Mouse (Mus musculus): ENCODE measurements around the gene Endog. TPM values are rescaled to one million over a fixed set of nuclear protein-coding genes. Genes with fewer than 3 reads are reported as not detected.

Gene Endog
- 78.7 and 101 TPM in 2 replicates for total RNA-seq (2014; rRNA removed)
- 122 and 132 TPM in 2 replicates for polyA plus RNA-seq (2012; rRNA removed)

DNA sequence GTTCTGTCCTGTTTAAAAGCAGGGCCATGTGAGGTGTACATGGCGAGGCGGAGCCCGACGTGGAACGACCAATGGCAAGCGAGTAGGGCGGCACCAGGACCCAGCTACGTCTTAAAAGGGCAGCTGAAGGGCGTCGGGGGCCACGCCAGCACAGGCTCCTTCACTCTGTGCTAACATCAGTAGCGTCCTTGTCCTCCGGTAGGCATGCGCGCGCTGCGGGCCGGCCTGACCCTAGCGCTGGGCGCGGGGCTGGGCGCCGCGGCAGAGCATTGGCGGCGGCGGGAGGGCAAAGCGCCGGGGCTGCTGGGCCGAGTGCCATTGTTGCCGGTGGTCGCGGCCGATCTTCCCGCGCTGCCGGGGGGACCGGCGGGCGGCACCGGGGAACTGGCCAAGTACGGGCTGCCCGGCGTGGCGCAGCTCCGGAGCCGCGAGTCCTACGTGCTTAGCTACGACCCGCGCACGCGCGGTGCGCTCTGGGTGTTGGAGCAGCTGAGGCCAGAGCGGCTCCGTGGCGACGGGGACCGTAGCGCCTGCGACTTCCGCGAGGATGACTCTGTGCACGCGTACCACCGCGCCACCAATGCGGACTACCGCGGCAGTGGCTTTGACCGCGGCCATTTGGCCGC is at the start of gene Endog:
Gene Endog, plus strand, starts transcription at position 123 of the 626 bp plus-strand sequence.
- 0 out of 2 replicates have a peak, but pooled peaks cover 2% of the 10 kb centered on the region for H3K36me3 ChIP-seq (ENCODE audit: control insufficient read depth, insufficient read depth, low read length)
- WGBS = under 1% methylated on average over 75 of the region's 75 CpGs
- H3K4me3 ChIP-seq (ENCODE audit: insufficient read depth, low read depth, low read length) = peak within 1 kb of the TSS; percentile 65
- H3K27me3 ChIP-seq (ENCODE audit: control insufficient read depth, insufficient read depth, low read length) = no peaks in the 10 kb centered on the region
- H3K4me1 ChIP-seq (ENCODE audit: control insufficient read depth, insufficient read depth, low read length) = peaks cover 20% of the 10 kb centered on the region
- peak; percentile 83 for DNase-seq (ENCODE audit: extremely low read depth, low read depth, low spot score)
- peak within 1 kb of the TSS; percentile 84 for H3K9ac ChIP-seq (ENCODE audit: low read depth, low read length)
- peak within 1 kb of the TSS; percentile 73 for H3K27ac ChIP-seq (replicated peaks; ENCODE audit: insufficient read depth, low read depth, low read length)
- H3K79me2 ChIP-seq (ENCODE audit: control insufficient read depth, insufficient read depth, low read length) = peaks cover 8% of the 10 kb centered on the region; the same call in 1 of the 2 replicates
- TF ChIP-seq POLR2A (IDR thresholded peaks at IDR 0.05; ENCODE audit: extremely low read depth, insufficient read depth, low read length) (peak; percentile 94), CTCF (IDR thresholded peaks at IDR 0.05; ENCODE audit: low read depth, low read length) (no peak)

DNA sequence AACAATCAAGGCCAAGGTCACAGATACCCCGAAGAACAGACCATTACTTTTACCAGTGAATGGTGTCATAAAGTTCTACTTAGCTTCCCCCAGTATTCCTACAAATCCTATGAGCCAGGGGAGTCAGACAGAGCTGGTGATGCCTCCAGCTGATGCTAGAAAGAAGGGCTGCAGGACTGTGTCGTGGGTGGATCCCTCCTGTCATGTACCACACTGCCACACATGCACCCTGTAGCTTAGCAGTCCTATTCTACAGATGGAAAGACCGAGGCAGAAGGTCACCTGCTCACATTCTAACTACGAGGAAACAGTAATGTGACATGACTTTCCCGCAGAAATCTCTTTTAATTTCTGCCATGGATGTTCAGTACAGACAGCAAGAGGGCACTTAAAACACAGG is 48.5 kb upstream of the Endog start:
- Histone ChIP-seq H3K27ac (replicated peaks; ENCODE audit: insufficient read depth, low read depth, low read length) (no peak overlapping the region), H3K4me3 (ENCODE audit: insufficient read depth, low read depth, low read length) (no peak overlapping the region), H3K79me2 (ENCODE audit: control insufficient read depth, insufficient read depth, low read length) (peaks cover 3% of the 10 kb centered on the region; the same call in 1 of the 2 replicates), H3K4me1 (ENCODE audit: control insufficient read depth, insufficient read depth, low read length) (peaks cover 6% of the 10 kb centered on the region), H3K36me3 (ENCODE audit: control insufficient read depth, insufficient read depth, low read length) (no peaks in the 10 kb centered on the region), H3K9ac (ENCODE audit: low read depth, low read length) (no peak overlapping the region), H3K27me3 (ENCODE audit: control insufficient read depth, insufficient read depth, low read length) (no peaks in the 10 kb centered on the region)
- no peak for TF ChIP-seq CTCF (IDR thresholded peaks at IDR 0.05; ENCODE audit: low read depth, low read length)
- no peak for TF ChIP-seq POLR2A (IDR thresholded peaks at IDR 0.05; ENCODE audit: extremely low read depth, insufficient read depth, low read length)
- no peak for DNase-seq (ENCODE audit: extremely low read depth, low read depth, low spot score)
- WGBS = 75% methylated on average over 5 of the region's 5 CpGs

DNA sequence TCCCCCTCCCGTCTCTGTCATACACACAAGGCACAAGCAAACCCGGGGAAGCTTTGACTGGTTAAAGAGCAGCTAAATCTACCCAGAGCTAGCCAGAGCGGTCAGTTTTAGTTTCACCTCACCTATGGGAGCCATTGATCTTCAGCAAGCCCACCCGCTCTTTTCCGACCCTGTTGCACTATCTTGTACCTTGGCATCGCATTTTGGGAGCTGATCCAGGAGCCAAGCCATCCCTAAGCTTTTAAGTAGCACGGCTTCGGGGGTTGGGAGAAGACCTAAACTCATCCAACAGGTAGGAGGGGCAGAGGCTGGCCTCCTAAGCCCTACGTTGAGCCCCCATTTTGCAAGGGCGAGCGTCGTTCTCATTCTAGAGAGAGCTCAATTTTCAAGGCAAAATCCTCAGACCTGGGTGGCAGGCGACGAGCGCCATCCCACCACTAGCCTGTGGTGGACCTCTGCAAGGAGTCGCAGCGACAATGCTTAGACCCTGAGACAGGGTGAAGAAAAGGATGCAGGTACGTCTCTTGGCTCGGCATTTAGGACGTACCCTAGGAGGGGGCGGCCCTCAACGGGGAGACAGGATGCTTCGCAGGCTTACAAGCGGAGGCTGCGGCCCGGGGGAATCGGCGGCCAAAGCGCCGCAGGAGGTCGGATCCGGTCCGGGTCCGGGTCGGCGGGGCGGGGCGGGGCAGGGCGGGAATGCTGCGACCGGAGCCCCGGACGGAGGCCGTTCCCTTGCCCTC is 47.4 kb upstream of the Endog start:
- Histone ChIP-seq H3K27ac (replicated peaks; ENCODE audit: insufficient read depth, low read depth, low read length) (peak overlapping the region; percentile 51), H3K36me3 (ENCODE audit: control insufficient read depth, insufficient read depth, low read length) (no peaks in the 10 kb centered on the region), H3K4me3 (ENCODE audit: insufficient read depth, low read depth, low read length) (peak overlapping the region; percentile 84), H3K9ac (ENCODE audit: low read depth, low read length) (peak overlapping the region; percentile 91), H3K27me3 (ENCODE audit: control insufficient read depth, insufficient read depth, low read length) (no peaks in the 10 kb centered on the region), H3K4me1 (ENCODE audit: control insufficient read depth, insufficient read depth, low read length) (peaks cover 6% of the 10 kb centered on the region), H3K79me2 (ENCODE audit: control insufficient read depth, insufficient read depth, low read length) (peaks cover 3% of the 10 kb centered on the region; the same call in 1 of the 2 replicates)
- DNase-seq (ENCODE audit: extremely low read depth, low read depth, low spot score) = no peak
- no peak for TF ChIP-seq CTCF (IDR thresholded peaks at IDR 0.05; ENCODE audit: low read depth, low read length)
- WGBS = 3% methylated on average over 42 of the region's 44 CpGs

DNA sequence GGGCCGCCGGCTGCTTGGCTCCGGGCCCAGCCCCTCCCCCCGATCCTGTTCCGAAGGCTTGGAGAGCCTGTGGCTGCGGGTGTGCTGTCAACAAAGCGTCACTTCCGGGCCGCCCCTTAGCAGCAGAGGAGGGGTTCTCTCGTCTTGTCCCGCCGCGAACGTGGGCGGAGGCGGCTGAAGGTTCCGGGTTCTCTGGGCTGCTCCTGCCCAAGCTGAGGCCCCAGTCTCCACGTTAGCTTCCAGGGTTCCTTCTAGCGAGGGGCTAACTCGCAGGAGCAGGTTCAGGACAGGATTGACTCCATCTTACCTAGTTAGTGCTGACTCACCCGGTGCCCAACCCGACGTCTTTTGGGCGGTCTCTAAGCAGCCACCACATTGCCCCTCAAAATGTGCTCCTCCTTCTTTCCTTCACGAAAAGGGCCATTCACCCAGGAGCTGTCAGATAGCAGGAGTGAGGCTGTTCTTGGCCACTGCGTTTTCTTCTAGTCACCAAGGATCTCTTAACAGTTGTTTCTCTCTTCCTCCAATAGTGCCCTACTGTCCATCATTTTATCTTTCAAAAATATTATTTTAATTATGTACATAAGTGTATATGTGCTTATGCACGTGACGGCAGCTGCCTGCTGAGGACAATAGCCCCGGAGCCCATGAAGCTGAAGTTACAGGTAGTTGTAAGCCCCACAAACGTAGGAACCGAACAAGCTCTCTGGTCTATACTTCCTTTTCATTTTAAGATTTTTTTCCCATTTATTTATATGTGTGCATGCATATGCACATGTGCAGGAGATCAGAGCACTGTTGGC is 46.6 kb upstream of the Endog start, which contains the start of gene Zer1:
Gene Zer1, minus strand, starts transcription at position 114 of the 803 bp plus-strand sequence.
- Histone ChIP-seq H3K36me3 (ENCODE audit: control insufficient read depth, insufficient read depth, low read length) (no peaks in the 10 kb centered on the region), H3K27me3 (ENCODE audit: control insufficient read depth, insufficient read depth, low read length) (no peaks in the 10 kb centered on the region), H3K27ac (replicated peaks; ENCODE audit: insufficient read depth, low read depth, low read length) (peak within 1 kb of the TSS; percentile 77), H3K9ac (ENCODE audit: low read depth, low read length) (peak within 1 kb of the TSS; percentile 91), H3K4me1 (ENCODE audit: control insufficient read depth, insufficient read depth, low read length) (peaks cover 6% of the 10 kb centered on the region), H3K4me3 (ENCODE audit: insufficient read depth, low read depth, low read length) (peak within 1 kb of the TSS; percentile 84), H3K79me2 (ENCODE audit: control insufficient read depth, insufficient read depth, low read length) (peaks cover 3% of the 10 kb centered on the region; the same call in 1 of the 2 replicates)
- DNase-seq (ENCODE audit: extremely low read depth, low read depth, low spot score) = peak; percentile 89
- peak; percentile 91 for TF ChIP-seq POLR2A (IDR thresholded peaks at IDR 0.05; ENCODE audit: extremely low read depth, insufficient read depth, low read length)
- TF ChIP-seq CTCF (IDR thresholded peaks at IDR 0.05; ENCODE audit: low read depth, low read length) = no peak
- 11% methylated on average over 31 of the region's 31 CpGs for WGBS

DNA sequence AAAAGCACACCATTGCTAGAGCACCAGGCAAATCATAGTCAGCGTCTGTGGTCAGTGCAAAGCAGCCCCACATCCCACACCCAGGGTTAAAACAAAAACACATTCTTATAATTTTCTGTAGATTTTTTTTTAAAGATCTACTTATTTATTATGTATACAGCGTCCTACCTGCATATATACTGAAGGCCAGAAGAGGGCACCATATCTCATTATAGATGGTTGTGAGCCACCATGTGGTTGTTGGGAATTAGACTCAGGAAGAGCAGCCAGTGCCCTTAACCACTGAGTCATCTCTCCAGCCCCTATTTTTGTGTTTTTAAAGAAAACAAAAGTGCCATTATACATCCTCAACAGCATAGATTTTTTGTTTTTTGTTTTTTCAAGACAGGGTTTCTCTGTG is 42.5 kb upstream of the Endog start:
- Histone ChIP-seq H3K9ac (ENCODE audit: low read depth, low read length) (no peak overlapping the region), H3K4me3 (ENCODE audit: insufficient read depth, low read depth, low read length) (no peak overlapping the region), H3K79me2 (ENCODE audit: control insufficient read depth, insufficient read depth, low read length) (no peaks in the 10 kb centered on the region), H3K27ac (replicated peaks; ENCODE audit: insufficient read depth, low read depth, low read length) (no peak overlapping the region), H3K27me3 (ENCODE audit: control insufficient read depth, insufficient read depth, low read length) (no peaks in the 10 kb centered on the region), H3K36me3 (ENCODE audit: control insufficient read depth, insufficient read depth, low read length) (no peaks in the 10 kb centered on the region), H3K4me1 (ENCODE audit: control insufficient read depth, insufficient read depth, low read length) (peaks cover 8% of the 10 kb centered on the region; the same call in 1 of the 2 replicates)
- WGBS = 53% methylated on average over 2 of the region's 2 CpGs
- DNase-seq (ENCODE audit: extremely low read depth, low read depth, low spot score) = peak; percentile 55
- TF ChIP-seq CTCF (IDR thresholded peaks at IDR 0.05; ENCODE audit: low read depth, low read length) = peak; percentile 17; the same call in 1 of the 2 replicates
- TF ChIP-seq POLR2A (IDR thresholded peaks at IDR 0.05; ENCODE audit: extremely low read depth, insufficient read depth, low read length) = no peak

Data from liver, adult 2 months (tissue).